Mouse (Mus musculus): ENCODE results near the gene Dyx1c1. TPM values are rescaled to one million over a fixed set of nuclear protein-coding genes. Genes with fewer than 3 reads are reported as not detected.

The Dyx1c1 gene
- total RNA-seq, 2 experiments from 2014 or later: 1.00 to 1.0 TPM

DNA sequence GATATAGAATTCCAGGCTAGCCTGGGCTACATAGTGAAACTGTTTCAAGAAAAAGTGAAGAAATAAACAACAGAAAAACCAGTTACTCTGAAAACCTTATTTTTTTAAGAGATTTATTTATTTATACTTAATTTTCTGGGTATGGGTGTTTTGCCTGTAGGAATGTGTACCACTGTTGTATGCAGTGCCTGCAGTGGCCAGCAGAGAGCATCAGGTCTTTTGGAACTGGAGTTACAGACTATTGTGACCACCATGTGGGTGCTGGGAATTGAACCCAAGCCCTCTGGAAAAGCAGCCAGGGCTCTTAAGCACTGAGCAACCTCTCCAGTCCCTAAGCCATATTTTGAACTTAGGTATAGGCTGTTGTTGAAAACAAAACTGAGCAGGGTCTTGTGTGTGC lies 14.4 kb downstream of the Dyx1c1 start:
- no peak for DNase-seq (ENCODE audit: low spot score)

DNA sequence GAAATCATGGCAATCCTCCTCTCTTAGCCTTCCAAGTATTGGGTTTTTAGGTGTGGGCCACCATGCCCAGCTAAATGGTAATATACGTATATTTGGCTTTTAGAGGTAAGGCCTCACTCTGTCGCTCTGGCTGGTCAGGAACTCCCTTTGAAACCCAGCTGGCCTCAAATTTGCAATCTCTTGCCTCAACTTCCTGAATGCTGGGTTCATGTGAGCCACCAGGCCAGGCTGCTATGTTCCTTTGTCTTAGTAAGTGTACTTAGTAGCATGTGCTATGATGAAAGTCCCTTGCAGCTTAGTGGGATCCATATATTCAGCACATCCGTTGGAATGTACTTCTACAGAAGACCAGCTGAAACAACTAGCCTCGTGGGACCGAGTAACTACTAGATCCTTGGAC lies 16.1 kb downstream of the Dyx1c1 start:
- no peak for DNase-seq (ENCODE audit: low spot score)

DNA sequence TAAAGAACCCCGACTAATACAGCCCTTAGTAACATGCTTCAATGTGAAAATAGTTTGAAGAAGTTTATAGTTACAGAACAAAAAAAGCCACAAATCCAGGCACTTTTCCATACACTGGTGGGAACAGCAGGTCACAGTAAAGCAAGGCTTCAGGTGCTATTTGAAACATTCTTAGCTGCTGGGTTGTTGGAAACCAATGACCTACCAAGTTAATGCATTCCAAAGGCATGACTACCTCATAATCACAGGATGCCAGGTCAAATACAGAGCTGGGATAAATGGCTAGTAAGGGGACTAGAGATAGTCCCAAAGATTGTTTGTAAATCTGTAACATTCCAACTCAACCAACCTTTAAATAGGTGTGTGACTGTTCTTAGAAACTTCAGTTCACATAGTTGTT lies 16.7 kb downstream of the Dyx1c1 start:
- DNase-seq (ENCODE audit: low spot score): no peak

DNA sequence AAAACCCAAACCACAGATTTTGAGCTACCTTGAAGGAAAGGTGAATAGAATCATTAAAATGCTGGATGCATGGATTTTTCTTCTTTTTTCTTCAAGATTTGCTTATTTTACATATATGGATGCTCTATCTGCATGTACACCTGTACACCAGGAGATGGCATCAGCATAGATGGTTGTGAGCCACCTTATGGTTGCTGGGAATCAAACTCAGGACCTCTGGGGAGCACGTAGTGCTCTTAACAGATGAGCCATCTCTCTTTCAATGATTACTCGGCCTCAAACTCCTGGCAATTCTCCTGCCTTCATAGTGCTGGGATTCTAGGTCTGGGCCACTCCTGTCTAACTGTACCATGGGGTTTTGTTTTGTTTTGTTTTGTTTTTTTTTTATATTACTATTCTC lies 24.5 kb downstream of the Dyx1c1 start:
- no peak for DNase-seq (ENCODE audit: low spot score)

DNA sequence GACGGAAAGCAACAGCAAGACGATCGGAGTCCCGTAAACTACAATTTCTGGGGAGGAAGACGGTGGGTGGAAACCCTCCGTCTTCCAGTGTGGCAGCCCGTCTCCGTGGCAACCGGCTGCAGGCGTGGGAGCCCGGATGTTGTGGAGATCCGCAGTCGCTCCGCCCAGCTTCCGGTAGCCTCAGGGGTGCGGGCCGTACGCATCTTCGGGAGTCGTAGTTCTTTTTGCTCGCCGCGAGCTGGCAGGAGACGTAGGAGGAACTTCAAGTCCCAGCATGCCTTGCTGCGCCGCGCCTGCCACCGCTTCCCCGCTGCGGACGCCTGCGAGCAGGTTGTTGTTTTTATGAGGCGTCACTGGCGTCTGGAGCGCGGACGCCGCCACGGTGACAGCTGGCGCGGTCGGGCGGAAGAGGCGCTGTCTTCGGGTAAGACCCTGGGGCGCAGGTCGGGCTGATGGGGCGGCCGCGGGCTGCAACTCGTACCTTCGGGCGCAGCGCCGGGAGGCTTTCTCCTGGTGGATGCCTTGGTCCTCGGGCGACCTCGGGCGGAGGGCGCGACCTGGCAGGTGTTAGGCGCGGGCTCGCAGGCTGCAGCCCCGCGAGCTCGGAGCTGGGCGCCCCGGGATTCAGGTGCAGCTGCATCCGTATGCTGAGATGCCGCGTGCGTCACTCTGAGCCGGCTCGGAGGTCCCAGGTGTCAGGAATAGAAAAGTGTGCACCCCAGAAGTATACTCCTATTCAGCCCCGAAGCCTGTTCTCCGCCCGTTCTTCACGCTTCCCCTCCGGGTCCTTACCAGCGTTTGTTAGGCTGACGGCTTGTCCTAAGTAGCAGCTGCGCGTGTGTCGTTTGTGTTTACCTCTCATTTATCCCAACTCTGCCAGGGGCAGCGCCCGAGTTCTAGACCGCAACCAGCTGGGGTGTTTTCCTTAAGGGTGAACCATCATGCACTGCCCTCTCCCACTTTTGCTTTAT lies 26.9 kb downstream of the Dyx1c1 start, which contains the start of the genes Ccpg1os and Ccpg1:
Gene Ccpg1os, minus strand, starts transcription at position 133 of the 971 bp plus-strand sequence.
Gene Ccpg1, plus strand, starts transcription at position 180 of the 971 bp plus-strand sequence.
- peak; percentile 95 for DNase-seq (ENCODE audit: low spot score)

DNA sequence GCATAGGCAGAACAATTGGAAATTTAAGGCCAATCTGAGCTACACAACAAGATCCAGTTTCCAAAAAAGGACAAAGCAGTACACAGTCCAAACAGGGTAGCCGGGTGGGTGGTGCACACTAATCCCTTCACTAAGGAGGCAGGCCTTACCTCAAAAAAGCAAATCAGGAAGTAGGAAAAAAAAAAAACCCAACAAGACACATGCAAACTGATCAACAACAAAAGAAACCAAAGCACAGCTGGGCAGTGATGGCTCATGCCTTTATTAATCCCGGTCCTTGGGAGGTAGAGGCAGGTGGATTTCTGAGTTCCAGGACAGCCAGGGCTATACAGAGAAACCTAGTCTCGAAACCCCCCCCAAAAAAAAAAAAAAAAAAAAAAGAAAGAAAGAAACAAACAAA lies 29.1 kb downstream of the Dyx1c1 start:
- no peak for DNase-seq (ENCODE audit: low spot score)

DNA sequence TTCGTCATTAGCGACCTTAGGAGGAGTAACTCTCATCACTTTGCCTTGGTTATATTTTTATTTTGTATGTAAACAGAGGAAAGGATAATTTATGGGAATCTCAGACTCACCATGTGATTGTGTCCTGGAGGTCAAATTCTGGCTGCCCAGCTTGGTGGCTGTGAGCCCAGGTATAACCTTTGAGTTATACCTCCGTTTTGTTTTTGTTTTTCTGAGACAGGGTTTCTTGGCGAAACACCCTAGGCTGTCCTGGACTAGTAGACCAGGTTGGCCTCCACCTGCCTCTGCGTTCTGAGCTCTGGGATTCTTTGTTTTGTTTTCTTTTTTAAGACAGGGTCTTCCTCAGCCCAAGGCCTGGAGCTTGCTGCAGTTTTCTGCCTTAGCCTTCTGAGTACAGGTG lies 30.1 kb downstream of the Dyx1c1 start:
- no peak for DNase-seq (ENCODE audit: low spot score)

DNA sequence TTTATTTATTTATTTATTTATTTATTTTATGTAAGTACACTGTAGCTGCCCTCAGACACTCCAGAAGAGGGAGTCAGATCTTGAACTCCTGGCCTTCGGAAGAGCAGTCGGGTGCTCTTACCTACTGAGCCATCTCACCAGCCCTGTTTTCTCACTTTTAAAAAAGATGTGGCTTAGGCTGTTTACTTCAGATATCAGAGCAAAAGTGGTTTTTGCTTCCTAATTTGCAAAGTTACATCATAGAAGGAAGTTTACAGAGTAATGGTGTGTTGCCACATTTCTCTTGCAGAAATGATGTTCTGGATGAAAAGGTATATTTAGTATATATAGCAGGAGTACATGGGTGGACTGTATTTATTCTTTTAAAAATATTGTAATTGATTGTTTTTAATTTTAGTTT lies 32.8 kb downstream of the Dyx1c1 start:
- DNase-seq (ENCODE audit: low spot score): no peak

DNA sequence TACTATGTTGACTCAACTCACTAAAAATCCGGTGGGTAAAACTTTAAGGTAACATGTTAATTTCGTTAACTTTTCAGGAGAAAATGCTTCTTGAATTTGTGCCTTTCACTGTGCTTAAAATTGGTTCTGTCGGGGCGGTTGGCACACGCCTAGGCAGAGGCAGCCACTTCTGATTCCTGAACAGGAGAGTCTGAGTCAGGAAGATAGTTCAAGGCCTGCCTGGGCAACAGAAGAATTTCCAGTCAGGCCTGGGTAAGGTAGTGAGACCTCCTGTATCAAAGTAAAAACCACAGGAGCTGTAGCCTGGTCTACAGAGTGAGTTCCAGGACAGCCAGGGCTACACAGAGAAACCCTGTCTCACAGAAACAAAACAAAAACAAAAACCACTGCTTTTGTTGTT lies 34.0 kb downstream of the Dyx1c1 start:
- no peak for DNase-seq (ENCODE audit: low spot score)

DNA sequence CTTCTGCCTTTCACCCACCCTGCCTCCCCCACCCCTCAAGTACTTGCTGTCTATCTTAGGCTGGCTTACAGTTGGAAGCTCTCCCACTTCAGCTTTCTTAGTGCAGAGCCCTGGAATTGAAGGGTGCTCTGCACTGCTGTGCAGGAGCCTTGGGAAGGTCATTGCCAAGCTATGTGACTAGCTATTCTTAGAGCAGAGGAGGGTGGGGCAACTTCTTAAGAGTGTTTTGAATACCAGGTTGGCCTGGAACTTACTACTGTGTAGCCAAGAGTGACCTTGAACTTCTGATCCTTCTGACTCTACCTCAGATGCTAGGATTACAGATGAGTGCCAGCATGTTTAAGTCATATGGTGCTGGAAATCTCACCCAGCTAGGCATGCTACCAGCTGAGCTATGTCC lies 37.6 kb downstream of the Dyx1c1 start:
- peak; percentile 18 for DNase-seq (ENCODE audit: low spot score)

DNA sequence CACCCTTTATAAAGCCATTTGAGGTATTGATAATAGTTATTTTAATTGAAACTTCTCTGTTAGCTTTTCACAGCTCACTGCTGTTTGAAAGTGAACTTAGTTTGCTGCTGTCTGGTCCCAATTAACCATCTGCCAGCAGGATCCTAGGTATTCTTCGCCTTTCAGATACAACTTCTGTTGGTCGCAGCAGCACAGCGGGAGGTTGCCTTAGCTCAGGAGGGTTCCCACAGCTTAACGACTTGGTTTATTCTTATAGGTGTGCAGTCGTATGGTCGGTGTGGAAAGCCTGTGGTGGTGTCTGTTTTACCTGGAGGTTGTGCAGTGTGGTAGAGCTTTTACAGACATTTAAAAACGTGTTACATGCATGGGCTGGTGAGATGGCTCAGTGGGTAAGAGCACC lies 38.2 kb downstream of the Dyx1c1 start:
- no peak for DNase-seq (ENCODE audit: low spot score)

DNA sequence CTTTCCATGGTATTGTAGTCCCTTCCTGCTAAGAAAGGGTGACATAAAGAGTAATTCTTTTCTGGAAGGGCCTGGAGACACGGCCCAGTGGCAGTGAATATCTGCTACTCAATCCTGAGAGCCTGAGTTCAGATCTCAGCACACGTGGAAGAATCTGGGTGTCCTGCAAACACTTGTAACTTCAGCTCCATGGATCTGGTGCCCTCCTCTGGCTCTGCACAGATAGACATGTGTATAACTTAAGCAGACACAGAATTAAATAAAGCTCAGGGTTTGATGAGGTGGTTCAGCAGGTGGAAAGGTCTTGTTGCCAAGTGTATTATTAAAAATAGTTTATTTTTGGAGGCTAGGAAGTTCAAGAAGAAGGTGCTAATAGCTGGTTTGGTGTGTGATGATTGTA lies 41.9 kb downstream of the Dyx1c1 start:
- no peak for DNase-seq (ENCODE audit: low spot score)

DNA sequence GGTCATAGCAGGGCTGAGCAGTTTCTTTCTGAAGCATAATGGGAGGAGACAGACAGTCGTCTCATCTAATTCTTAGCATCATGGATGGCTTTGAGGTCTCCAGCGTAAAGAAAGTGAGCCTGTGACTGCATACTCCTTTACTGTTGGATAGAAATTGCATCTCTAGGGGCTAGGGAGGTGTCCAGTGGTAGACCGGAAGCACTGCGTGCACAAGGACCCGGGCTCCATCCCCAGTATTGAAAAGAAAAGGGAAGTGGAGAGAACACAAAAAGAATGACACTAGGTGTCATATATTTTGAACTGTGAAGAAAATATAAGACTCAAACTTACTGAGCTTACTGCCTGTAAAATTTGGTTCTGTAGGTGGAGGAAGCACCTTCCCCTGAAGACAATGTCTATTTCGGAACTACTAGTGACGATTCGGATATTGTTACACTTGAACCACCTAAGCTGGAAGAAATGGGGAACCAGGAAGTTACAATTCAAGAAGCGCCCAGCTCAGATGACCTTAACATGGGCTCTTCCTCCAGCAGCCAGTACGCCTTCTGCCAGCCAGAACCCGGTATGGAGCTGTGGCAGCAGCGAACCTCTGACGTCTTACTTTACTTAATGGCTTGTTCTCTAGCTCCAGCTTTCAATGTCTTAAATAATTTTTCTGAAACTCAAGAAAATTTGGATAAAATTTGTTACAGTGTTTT lies 42.9 kb downstream of the Dyx1c1 start:
- DNase-seq (ENCODE audit: low spot score): no peak

DNA sequence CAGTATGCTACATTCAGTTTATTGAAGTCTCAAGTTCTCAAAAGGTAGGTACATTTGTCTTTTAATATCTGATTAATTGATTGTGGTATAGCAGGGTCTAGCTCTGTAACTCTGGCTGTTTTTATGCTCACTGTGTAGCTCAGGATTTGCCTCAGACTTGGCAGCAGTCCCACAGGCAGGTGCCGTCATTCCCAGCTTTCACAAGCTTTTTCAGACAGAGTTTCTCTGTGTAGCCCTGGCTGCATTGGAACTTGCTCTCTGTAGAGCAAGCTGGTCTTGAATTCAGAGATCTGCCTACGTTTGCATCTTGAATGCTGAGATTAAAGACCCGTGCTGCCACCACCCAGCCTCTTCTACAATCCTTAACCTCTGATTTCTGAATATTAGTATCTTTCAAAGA lies 43.6 kb downstream of the Dyx1c1 start:
- no peak for DNase-seq (ENCODE audit: low spot score)

DNA sequence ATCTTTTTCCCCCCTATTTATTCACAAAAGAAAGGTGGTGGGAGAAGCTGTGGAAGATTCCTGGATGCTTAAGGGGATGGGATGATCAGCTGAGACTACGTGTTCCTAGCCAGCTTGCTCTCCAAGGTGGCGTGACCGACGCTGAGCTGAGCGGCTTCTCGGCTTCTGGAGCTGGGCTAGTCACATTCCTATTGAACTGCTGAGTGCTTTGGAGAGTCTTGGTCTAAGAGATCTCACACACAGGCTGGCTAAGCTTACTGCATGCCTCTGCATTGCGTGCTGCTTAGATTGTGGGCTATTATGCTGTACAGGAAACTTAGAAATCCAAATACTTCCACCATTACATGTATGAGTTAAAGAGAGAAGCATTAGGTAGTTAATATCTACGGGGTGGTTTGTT lies 45.5 kb downstream of the Dyx1c1 start:
- no peak for DNase-seq (ENCODE audit: low spot score)

DNA sequence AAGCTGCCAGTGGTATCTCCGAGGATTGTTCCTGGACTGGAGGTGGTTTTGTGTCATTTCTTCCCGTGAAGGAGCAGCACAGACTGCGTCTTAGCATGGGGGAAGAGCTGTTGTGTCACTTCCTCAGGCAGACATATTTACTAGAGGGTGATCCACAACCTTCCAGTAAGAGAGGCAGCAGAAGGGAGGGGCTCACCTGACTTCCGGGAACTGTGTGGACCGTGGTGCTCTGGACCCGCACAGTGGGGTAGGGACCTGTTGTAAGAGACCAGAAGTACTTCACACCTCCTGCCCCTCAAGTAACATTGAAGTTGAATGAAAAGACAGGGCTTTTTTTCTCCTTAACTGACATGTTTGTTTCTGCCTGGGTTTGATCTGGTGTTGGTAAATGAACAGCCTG lies 46.5 kb downstream of the Dyx1c1 start:
- no peak for DNase-seq (ENCODE audit: low spot score)

DNA sequence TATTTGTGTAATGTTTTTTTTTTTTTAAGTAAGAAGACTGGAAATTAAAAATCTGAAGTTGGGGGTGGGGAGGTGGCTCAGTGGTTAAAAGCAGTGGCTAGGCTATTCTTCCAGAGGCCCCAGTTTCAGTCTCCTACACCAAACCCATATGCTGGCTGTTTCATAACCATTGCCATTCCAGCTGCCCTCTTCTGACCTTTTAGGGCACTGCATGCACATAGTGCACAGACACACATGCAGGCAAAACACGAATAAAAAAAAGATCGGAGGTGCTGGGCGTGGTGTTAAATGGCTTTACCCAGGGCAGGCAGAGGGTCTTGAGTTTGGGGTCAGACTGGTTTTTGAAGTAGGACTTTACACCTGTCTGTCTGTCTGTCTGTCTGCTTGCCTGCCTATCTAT lies 47.6 kb downstream of the Dyx1c1 start:
- DNase-seq (ENCODE audit: low spot score): no peak

DNA sequence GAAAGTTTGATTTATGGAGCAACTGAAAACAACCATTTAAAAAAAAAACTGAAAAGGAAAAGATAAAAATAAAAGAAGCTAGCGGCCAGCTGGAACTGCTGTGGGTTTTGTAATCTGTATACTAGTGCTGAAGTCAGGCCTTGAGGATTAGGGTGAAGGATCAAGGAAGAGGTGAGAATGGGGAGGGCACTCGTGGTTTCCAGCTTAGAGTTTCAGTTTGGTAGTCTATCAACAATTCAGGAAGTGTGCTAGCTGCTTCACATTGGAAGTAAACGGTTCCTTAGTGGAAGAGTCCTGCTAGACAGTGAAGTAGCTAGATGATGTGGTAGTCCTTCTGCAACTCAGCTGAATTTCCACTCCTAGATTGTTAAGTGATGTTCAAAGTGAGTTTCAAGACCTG lies 49.8 kb downstream of the Dyx1c1 start:
- no peak for DNase-seq (ENCODE audit: low spot score)

DNA sequence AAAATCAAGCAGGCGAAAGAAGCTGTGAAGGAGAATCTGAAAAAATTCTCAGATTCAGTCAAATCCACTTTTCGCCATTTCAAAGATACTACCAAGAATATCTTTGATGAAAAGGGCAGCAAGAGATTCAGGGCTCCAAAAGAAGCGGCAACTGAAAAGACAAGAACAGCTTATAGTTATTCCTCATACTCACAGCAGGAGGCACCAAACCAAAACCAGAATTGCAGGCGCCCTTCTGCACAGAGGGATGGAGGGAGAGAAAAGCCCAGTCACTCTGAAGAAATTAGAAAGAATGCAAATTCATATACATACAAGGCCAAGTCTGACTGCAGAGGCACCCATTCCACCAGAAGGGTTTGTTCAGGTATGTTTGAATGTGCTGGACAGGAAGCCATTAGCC lies 54.0 kb downstream of the Dyx1c1 start:
- DNase-seq (ENCODE audit: low spot score): no peak

DNA sequence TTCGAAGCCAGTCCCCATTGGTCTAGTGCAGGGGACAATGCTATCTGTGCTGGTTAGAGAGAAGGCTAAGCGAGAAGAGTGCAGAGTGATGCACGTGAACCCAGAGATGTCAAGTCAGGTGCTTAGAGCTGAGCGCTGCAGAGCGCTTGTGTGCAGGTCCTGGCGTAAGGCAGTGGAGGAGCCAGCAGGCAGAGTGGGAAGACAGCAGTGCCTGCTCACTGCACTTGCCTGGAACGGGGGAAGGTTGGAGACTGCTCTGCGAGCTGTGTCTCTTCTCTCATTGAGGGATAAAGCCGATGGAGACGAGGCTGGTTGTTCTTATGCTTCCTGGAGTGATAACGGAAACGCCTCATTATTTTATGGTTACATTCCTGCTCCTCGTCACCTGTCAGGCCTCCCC lies 56.1 kb downstream of the Dyx1c1 start:
- DNase-seq (ENCODE audit: low spot score): no peak

DNA sequence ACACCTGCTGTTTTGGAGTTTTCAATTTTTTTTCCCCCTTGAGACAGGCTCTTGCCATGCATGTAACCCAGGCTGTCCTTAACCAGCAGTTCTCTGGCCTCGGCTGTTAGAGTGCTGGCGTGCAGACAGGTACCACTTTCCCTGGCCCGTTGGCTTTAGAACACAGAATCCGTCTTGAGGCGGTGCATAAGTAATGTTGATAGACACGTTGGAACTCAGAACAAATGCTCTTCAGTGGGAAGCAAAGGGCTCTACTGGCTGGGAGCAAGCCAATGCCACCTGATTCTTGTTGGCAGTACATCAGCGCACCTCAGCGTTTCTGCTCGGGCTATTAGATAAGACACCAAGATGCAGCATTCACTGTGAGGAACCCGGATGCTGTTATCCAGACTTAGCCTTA lies 61.3 kb downstream of the Dyx1c1 start:
- peak; percentile 17 for DNase-seq (ENCODE audit: low spot score)

DNA sequence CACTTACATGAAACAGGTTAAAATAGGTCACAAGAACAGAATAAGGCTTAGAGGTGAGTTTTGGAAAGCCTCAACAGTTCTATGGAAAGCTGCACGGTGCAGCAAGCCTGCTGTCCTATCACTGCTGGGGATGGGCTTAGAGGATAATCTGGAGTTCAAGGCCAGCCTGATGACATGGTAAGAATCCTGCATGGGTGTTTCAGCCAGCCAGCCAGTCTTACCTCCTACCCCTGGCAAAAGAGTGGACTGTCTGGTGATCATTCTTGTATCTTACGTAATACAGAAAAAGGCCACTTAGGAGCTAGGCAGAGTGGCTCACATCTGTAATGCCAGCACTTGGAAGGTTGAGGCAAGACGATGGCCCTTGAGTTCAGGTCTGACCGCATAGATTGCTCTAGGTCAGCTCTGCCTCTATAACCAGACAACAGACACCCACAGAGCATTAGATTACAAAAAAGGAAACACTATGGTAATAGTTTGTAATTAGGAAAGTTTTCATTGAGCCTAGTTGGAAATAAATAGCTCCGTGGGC lies 62.0 kb downstream of the Dyx1c1 start:
- no peak for DNase-seq (ENCODE audit: low spot score)

All from gastrocnemius, adult 18-20 months (tissue).